Mouse (Mus musculus) embryo, embryonic 10.5 days (tissue): ENCODE results near the gene Gm45717.
"Not testable (repeated sequence)": the region's sequence is repeated elsewhere in the genome, so short reads cannot be mapped to it uniquely, and the experiment has no call there.

ENCODE experiments used
- DNase-seq: peaks from one replicate; pipeline ENCODE4 v3.0.0-alpha.2; 2015; ENCODE audit warnings: low spot score

The Gm45717 gene

DNA sequence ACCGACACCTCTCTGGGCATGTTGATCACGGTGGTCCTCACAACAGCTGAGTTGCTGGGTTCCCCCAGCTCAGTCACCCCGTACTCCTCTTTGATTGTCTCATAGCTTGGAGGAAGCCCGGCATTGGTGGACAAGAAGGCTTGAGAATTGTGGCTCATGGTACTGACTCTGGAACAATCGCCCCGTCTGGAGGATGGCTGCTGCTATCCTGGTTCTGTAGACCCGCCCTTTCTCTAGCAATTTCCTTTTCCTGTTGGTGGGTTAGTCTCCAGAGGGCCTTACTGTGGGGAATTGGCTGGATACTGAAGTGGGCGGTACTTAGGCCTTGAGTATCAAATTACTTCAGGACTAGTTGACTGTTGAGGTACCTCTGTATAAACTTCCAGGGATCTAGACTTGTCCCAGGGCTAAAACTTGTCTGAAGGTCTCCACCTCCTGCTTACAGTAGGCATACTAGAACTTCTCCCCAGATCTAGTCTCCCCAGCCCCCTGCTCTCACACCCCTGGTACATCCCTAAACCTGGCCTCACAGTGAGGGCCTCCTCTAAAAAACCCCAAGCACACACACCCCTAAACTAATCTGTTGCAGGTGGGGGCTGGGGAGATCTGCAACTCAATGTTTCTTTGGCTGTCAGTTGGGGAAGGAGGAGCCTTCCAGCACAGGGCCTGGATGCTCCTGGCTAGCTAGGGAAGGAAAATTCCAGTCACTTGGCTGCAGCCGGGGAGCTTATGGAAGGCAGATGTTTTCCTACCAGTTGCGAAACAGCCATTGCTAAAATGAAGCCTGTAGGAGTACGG lies at the start of gene Gm45717, which contains the start of gene Ifitm2:
Gene Gm45717, minus strand, starts transcription at position 180 of the 798 bp plus-strand sequence.
Gene Ifitm2, minus strand, starts transcription at position 230 of the 798 bp plus-strand sequence.
- DNase-seq, result peak; percentile 90

DNA sequence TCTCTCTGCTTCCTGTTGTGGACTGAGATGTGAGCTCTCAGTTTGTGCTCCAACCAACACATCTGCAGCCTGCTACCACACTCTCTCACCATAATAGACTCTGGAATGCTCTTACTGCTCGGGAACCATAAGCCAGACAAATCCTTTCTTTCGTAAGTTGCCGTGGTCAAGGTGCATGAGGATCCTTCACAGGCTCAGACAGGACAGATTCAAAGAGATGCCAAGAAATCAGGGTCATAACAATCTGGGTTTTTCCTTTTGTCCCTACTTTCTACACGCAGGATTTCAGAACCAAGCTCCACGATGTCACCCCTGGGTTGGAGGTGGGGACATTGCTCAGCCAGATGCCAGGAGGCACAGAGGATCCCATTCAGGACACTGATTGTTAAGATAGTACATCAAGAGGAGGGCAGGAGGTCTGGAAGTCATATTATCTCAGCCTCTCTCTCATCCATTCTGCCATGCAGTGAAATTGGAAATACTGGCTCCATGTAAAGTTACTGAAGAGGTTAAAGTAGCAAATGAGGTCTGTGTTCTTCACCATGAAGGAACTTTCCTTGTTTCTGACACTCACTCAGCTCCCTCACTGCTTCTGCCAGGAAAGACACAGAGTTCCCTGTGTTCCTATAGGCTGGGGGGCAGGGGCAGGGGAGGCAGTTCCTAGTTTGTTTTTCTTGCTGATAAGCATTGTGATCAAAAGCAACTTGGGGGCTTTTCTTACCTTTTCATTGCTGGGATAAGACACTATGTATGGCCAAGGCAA lies 47.7 kb upstream of the Gm45717 start:
- no peak for DNase-seq

DNA sequence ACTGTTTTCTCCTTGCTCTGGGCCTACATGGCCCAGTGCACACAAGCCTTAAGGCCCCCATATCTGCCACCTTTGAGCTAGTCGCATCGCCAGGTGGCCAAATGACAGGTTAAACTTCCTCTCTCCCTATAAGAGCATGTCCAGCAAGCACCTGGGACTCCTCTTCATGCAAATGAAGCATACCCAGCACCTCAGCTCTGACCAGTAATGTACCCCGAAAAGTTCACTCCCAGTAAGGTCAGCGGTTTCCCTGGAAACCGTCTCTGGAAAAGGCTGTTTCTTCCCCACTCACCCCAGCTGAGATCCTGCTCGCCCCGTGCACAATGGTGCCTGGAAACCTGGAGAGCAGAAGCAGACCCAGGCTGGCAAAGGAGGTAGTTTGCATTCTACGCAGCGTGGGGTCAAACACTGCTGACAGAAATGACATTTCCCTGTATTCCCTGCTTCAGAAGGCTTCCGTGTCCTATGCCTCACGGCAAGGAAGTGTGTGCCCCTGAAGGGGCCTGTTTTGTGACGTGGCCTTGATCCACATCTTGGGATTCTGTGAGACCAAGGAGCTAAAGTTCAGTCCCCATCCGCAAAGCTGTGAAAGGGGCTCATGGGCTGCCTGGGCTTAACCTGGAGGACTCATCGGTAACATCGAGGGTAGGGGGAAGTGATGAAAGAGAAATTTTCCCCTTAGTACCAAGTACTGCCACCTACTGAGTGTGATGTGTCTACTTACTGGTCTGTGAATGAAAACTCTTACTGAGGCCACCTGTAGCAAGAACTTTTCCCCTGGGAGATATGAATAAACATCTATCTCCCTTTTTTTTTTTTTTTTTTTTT lies 45.4 kb upstream of the Gm45717 start:
- DNase-seq, result no peak

DNA sequence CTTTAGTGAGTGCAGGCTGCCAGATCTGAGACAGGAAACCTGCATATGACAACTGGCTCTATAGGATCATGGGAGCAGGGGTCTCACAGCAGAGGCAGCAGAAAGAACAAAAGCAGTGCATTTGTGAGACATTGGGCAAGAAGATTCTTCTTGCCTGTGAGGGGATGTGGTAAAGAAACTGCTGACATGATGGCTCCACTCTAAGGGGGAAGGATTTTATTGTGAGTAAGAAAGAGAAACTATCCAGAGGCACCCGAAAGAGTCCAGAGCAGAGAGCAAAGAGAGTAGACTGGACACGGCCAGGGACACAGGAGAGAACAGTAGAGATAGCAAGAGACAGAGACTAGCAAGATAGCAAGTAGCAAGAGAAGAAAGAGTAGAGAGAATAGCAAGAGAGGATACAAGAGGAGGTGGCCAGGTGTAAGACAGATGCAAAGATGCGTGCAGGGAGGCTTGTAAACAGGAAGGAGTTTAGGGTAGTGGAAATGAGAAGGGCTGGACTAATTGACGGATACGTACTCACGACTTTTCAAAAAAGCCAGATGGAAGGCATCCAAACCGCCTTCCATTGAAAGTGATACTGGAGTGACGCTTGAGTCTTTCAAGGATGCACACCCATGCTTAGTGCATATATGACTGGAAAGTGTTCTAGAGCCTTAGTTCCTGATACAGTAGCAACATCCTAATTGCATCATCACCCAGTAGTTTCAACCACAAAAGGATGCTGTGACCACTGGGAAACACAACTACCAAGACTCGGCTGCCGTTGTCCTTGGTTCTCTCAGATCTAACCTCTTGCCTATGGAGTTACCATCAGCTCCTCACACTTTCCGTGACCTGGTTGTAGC lies 43.3 kb upstream of the Gm45717 start:
- DNase-seq, result no peak

DNA sequence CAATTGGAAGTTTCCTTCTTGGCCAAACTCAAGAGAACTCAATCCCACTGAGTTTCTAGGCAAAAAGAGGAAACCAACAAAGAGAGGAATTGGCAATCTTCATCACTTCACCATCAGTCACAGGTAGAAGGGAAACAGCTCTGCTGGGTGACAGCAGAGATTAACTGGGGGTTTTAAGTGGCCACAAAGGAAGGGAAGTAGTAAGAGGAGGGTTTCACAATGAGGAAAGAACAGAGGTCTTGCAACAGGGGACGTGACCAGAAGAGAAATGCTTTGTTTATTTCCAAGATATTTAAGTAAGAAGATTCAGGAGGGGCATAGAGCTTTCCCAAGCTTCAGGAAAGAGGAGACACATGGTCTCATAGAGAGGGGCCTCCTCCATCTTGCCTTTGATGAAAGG lies 42.1 kb upstream of the Gm45717 start:
- DNase-seq, result no peak

DNA sequence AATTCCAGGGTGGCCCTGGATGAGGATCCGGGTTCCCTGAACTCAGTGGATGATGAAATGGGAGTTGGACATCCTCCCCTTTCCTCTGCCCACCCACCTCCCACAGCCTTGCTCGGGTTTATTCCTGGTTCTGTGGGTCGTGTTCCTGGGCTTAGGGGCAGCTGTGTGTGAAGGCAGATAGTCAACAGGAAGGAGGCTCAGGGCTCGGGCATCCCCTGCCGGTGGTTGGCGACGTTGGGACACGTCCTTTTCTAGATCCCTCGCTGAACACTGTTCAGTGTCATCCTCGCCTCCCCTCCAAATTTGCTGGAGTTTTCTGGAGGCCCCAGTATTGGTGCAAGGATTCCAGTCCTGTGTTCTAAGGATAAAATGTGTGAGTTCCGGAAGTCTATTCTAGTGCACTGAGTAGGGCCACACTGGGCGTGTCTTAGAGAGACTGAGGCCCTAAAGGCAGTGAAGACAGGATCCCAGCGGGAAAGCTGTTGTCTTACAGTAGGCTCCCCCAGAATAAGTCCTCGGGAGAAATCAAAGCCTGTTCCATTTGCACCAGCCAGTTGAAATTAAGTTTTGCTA lies 35.5 kb upstream of the Gm45717 start:
- no peak for DNase-seq

DNA sequence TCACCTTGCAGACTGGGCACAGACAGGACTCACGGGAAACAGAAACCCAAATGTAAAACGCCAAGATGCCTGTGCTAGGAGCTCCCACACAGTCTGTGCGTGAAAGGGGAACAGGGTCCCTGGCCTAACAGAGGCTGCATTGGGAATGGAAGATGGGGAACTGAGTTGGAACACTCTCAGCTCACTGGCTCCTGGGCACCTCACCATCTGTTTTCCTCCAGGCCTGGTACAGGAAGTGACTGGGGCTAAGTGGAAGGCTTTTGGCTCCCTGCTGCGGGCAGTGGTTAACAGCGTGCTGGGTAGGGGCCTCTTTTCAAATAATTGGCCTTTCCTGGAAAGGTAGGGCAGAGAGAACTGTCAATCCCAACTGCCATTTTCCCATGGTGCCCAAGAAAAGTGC lies 34.9 kb upstream of the Gm45717 start:
- no peak for DNase-seq

DNA sequence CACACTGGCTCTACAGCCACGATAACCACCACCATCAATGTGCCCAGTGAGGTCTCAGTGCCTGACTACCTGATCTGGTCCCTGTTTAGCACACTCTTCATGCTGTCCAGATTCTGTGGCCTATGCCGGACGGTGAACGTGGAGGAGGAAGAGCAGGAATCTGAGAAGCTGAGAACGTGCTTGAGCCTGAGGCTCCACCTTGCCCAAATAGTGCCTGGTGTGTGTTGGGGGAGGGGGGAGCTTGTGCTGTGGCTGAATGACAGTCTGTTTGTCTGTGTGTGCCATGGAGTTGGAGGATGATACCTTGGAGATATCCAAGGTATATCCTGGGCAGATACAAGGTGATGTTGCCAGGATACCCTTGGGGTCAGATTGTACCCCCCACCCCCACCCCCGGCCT lies 34.4 kb upstream of the Gm45717 start:
- no peak for DNase-seq

DNA sequence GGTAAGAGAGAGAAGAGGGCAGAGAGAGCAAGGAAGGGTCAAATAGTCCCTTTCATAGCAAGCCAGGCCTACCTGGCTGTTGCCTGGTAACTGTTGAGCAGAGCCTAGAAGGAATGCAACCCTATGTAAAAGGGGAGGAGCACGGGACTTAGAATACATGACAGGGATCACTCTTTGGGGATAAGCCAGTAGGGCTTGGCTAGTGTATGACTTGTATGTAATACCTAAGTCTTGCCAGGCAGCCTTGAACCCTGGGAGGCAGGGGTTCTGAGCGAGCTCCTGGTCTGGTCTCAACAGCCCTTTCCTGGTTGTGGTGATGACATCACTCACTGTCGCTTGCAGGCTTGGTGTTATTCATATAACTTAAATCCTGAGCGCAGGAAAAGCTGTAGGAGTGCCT lies 33.3 kb upstream of the Gm45717 start:
- DNase-seq, result no peak

DNA sequence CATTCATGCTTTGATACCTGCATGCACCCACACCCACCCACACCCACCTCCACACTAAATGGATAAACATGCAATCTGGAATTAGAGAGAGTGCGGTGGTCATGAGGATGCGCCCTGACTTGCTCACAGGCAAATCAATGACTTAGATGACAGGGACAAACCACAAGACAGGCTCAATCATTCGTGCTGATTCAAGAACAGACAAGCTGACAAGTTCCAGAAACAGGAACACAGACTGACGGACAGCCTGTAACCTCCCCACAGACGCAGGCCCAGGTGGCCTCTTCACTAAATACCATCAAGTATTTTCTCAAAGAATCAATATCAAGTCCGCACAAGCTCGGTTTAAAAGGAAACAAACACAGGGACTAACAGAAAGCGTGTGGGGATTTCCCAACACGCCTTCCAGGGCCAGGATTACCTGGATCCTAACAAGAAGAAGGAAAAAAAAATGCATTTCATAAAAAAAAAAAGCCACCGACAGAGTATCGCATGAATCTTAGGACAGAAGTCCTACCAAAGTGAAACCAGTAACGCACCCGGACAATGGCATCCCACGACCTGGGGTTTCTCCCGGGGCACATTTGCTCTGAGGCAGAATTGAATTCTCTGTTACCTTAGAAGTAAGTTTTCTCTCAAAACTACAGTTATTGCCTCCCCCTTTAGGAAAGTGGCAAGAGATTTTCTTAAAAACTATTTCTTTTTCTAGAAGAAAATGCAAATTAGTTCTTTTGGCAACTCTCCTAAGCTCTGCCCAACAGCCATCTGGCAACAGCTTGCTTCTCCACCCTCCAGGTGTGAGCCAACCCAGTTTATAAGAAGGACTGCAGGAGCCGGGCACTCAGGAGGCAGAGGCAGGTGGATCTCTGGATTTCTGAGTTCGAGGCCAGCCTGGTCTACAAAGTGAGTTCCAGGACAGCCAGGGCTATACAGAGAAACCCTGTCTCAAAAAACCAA lies 31.7 kb upstream of the Gm45717 start:
- DNase-seq, result no peak

DNA sequence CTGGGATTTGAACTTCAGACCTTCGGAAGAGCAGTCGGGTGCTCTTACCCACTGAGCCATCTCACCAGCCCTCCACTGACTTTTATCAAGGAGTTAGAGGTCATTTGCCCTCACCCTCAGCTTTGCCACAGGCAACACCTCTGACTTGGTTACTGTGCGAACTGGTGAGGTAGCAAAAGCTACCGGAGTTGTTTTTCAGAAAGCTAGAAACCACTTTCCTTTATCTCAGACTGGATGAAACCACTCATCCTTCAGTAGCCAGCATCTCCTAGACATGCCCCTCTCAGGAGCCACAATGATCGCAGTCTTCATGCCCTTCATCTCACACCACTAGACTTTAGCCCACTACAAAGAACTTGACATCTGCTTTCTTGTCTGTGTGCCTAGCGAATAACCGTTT lies 27.2 kb upstream of the Gm45717 start:
- no peak for DNase-seq

DNA sequence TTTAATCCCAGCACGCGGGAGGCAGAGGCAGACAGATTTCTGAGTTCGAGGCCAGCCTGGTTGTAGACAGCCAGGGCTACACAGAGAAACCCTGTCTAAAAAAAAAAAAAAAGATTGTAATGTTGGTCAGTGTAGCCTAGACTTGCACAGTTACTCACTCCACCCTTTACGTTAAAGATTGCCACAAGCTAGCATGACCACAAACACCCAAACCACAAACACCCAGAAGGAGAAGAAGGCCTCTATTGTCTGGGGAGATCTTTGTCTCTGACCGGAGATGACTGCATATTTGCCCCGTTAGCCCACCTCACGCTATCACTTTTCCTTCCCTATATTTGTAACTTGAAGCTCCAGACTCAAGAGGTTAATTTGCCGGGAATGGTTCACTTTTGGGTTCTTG lies 26.0 kb upstream of the Gm45717 start:
- DNase-seq, result no peak

DNA sequence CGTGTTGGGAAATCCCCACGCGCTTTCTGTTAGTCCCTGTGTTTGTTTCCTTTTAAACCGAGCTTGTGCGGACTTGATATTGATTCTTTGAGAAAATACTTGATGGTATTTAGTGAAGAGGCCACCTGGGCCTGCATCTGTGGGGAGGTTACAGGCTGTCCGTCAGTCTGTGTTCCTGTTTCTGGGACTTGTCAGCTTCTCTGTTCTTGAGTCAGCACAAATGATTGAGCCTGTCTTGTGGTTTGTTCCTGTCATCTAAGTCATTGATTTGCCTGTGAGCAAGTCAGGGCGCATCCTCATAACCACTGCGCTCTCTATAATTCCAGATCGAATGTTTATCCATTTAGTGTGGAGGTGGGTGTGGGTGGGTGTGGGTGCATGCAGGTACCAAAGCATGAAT lies 21.0 kb upstream of the Gm45717 start:
- DNase-seq, result not testable (repeated sequence)

DNA sequence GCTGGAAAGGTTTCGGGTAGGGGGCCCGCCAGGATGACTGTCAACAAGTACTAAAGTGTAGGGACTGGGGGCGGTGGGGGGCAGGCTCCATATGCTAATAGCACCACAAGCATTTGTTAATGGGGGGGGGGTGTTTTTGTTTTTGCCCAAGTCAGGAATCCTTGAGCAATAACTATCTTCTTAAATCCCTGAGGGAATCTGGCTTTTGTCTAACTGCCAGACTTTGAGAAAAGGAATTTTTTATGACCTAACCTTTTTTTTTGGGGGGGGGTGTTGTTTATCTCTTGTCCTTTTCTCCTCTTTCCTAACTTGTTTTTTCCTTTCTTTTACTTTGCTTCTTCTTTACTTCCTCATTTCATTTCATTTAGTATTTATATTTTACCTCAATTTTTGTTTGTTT lies 19.7 kb upstream of the Gm45717 start:
- DNase-seq, result no peak

DNA sequence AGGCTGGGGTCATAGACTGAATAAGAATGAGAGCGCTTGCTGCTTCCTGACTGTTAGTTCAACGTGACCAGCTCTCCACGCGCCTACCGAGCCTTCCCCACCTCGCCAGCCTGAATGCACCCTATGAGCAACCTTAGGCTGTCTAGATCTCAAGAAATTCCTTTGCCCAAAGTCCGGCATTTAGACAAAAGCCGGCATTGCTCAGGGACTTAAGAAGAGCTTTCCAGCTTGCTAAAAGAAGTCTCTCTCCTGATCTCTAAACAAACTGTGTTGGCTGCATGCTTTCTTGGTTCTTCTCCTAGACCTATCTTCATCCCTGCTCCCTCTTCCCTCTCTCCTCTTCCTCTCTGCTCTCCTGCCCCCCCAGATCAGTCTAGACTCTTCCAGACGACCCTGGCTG lies 19.2 kb upstream of the Gm45717 start:
- no peak for DNase-seq

DNA sequence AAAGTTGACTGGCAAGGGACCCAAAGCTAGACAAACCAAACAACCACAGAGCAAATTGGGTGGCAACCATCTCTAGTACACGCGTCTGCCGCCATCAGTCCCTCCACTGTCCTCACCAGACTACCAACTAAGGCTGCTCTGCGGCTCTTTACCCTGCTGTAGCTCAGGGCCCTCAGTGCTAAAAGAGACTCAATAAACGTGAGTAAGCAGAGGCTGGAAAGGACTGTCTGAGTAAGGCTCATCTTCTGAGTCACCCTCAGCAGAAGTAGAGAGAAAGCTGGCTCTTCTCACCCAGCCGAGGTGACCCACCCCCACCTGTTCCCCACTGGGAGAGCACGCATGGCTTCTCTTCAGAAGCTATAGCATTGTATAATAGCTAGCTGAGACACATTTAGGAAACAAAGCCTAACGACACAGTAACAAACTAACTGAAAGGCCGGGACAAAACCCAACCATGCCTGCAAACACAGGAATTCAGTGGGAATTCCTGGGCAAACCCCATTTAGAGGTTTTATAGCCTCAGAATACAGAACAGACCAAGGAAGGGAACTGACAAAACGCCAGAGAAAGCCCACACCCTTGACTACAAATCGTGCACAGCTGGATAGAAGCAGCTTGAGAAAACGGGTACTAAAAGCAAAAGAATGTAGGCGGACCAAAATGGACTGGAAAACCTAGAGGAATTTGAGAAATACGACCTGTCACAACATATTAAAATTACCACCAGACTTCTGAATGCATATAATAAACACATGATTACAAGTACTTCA lies 17.8 kb upstream of the Gm45717 start:
- no peak for DNase-seq

DNA sequence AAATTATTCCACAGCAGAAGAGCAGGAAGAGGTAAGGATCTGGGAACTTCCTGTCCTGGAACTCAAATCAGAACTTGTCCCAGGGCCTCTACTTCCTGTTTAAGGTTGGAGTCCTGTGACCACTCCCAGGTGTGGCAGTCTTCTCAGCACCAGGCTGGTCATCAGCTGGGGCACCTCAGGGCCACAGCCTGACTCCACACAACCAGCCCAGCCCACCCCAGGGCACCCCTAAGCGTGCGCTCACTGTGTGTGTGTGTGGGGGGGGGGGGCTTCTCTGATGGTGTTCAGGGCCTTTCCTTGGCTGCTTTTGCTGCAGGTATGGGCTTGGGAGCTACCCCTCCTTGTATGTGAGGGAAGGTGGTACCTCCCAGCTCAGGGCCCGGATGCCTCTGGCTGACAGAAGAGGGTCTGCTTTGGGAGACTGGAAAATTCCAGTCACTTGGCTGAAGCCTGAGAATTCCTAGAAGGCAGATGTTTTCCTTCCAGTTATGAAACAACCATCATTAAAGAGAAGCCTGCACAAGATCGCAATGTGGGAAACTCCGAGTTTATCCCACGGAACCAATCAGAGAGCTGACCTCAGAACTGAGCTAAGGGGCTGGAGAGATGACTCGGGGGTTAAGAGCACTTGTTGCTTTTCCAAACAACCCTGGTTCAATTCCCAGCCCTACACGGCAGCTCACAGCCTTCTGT lies 15.9 kb upstream of the Gm45717 start:
- DNase-seq, result no peak

DNA sequence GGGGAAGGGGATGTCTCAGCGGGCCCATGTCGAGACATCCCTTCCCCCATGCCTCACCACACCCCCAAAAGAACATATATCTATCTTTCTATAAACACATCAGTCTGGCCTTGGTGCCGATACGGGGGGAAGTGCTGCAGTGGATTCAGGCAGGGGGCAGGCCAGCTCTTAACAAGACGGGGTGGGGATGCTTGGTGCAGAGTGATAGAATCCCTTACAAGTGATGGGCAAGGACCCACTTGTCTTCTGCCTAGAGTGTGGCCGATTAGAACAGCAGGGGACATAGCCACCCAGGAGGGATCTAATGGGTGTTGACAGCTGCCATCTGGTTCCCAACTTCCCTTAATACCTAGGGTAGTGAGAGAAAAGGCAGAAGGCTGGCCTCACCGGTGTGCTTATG lies 15.2 kb upstream of the Gm45717 start:
- DNase-seq, result no peak

DNA sequence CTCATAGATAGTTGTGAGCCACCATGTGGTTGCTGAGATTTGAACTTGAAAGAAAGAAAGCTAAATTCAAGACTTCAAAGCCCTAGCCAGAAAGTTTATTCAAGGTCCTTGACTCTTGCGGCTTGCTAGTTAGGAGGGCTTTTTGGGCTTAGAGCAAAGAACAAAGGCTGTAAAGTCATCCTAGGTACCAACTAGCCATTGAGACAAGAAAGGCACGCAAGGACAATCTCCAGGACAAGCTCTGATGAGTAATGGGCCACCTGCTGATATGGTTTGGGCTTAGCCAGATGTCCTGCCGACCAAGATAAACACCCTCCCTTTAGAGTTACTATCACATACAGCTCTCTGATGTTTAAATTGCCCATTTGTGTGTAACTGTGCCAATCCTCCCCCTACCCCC lies 13.0 kb upstream of the Gm45717 start:
- DNase-seq, result not testable (repeated sequence)
